Mouse (Mus musculus) hindbrain, embryonic 16.5 days (tissue): ENCODE results near the gene Prss57. TPM values are rescaled to one million over a fixed set of nuclear protein-coding genes. Genes with fewer than 3 reads are reported as not detected.

ENCODE experiments used
- ATAC-seq: fragments of 200-750 bp; cut with Nextera tagmentation; 2 replicates; pipeline ENCODE4 v1.8.0; 2017; ENCODE audit warnings: moderate TSS enrichment, moderate library complexity
- H3K27ac ChIP-seq: fragments of 300-500 bp; sonication (generic); 2 replicates; pipeline ENCODE4 v1.5.1; 2014; ENCODE audit warnings: low read depth, mild to moderate bottlenecking, control low read depth, low read length, moderate library complexity
- H3K27me3 ChIP-seq: fragments of 300-500 bp; sonication (generic); replicated peaks from 2 replicates; pipeline ENCODE4 v1.6.1; 2014; ENCODE audit warnings: low read length; ENCODE audit not compliant: control insufficient read depth, insufficient read depth
- H3K36me3 ChIP-seq: fragments of 300-500 bp; sonication (generic); 2 replicates; pipeline ENCODE4 v1.6.1; 2014; ENCODE audit warnings: mild to moderate bottlenecking, low read length, moderate library complexity, mixed read lengths; ENCODE audit not compliant: control insufficient read depth, insufficient read depth
- H3K4me1 ChIP-seq: fragments of 300-500 bp; sonication (generic); 2 replicates; pipeline ENCODE4 v1.6.1; 2014; ENCODE audit warnings: low read depth, low read length; ENCODE audit not compliant: control insufficient read depth, insufficient read depth
- H3K4me2 ChIP-seq: fragments of 300-500 bp; sonication (generic); 2 replicates; pipeline ENCODE4 v1.6.1; 2014; ENCODE audit warnings: mild to moderate bottlenecking, low read length, control low read depth, moderate library complexity
- H3K4me3 ChIP-seq: fragments of 300-500 bp; sonication (generic); 2 replicates; pipeline ENCODE4 v1.5.1; 2014; ENCODE audit warnings: mild to moderate bottlenecking, low read length, control low read depth, moderate library complexity
- H3K9ac ChIP-seq: fragments of 300-500 bp; sonication (generic); 2 replicates; pipeline ENCODE4 v1.6.1; 2014; ENCODE audit warnings: low read depth, mild to moderate bottlenecking, control low read depth, low read length, moderate library complexity
- H3K9me3 ChIP-seq: fragments of 300-500 bp; sonication (generic); 2 replicates; pipeline ENCODE4 v1.6.1; 2014; ENCODE audit warnings: mild to moderate bottlenecking, low read length, moderate library complexity; ENCODE audit not compliant: control insufficient read depth
- WGBS: fragments of 180-500 bp; shearing (Covaris S2); extraction: QIAGEN DNeasy Blood & Tissue Kit; methylation state at CpG from one replicate; pipeline ENCODE4 v1.1.7; 2014; 5-methylcytosine and 5-hydroxymethylcytosine counted together
- polyA plus RNA-seq: library from polyadenylated mRNA; unstranded; fragments of >200 nt; fragmentation: Nextera tagmentation; extraction: Ambion mirVana; gene quantifications from 2 replicates; pipeline ENCODE4 v1.2.1, GENCODE M21; 2015

Prss57 gene
- polyA plus RNA-seq, 1 experiment from 2014 or later: not detected

- no peaks in the 10 kb centered on the region for H3K4me1 ChIP-seq
- no peaks in the 10 kb centered on the region for H3K27me3 ChIP-seq
- no peak overlapping the region for H3K27ac ChIP-seq
- no peak overlapping the region for H3K4me2 ChIP-seq
- H3K4me3 ChIP-seq: no peak overlapping the region
- peaks cover 14% of the 10 kb centered on the region for H3K36me3 ChIP-seq
- 79% methylated on average over 6 of the region's 6 CpGs for WGBS
- no peak overlapping the region for H3K9ac ChIP-seq
- H3K9me3 ChIP-seq: no peaks in the 10 kb centered on the region
- no peak for ATAC-seq
Measured at GRCm38 (mm10) chr10:79823011-79823410, 32.2 kb upstream of the Prss57 start.

GRCm38 (mm10) chr10:79822372-79822771 is 31.6 kb upstream of the Prss57 start:
- Histone ChIP-seq H3K4me3 (no peak overlapping the region), H3K27me3 (no peaks in the 10 kb centered on the region), H3K9ac (0 out of 2 replicates have a peak overlapping the region, but pooled peaks have one; percentile 14), H3K4me2 (no peak overlapping the region), H3K27ac (no peak overlapping the region), H3K4me1 (no peaks in the 10 kb centered on the region), H3K36me3 (peaks cover 14% of the 10 kb centered on the region), H3K9me3 (no peaks in the 10 kb centered on the region)
- peak; percentile 19; the same call in 1 of the 2 replicates for ATAC-seq
- 36% methylated on average over 13 of the region's 17 CpGs for WGBS

- H3K36me3 ChIP-seq: peaks cover 17% of the 10 kb centered on the region
- H3K4me2 ChIP-seq: no peak overlapping the region
- 91% methylated on average over 12 of the region's 12 CpGs for WGBS
- no peaks in the 10 kb centered on the region for H3K27me3 ChIP-seq
- no peak overlapping the region for H3K9ac ChIP-seq
- H3K27ac ChIP-seq: no peak overlapping the region
- no peak for ATAC-seq
- H3K4me1 ChIP-seq: no peaks in the 10 kb centered on the region
- H3K9me3 ChIP-seq: no peaks in the 10 kb centered on the region
- no peak overlapping the region for H3K4me3 ChIP-seq
Measured at GRCm38 (mm10) chr10:79821731-79822130, 31.0 kb upstream of the Prss57 start.

GRCm38 (mm10) chr10:79820782-79821181 is 30.0 kb upstream of the Prss57 start, which contains the start of gene Misp:
TSS of gene Misp (plus strand) at chr10:79820989.
- Histone ChIP-seq H3K4me2 (no peak within 1 kb of the TSS), H3K9ac (no peak within 1 kb of the TSS), H3K27ac (no peak within 1 kb of the TSS), H3K4me3 (no peak within 1 kb of the TSS), H3K36me3 (peaks cover 26% of the 10 kb centered on the region), H3K27me3 (no peaks in the 10 kb centered on the region), H3K4me1 (no peaks in the 10 kb centered on the region), H3K9me3 (no peaks in the 10 kb centered on the region)
- WGBS: 70% methylated on average over 11 of the region's 11 CpGs
- ATAC-seq: no peak

- no peaks in the 10 kb centered on the region for H3K9me3 ChIP-seq
Measured at GRCm38 (mm10) chr10:79820277-79820676, 29.5 kb upstream of the Prss57 start.

GRCm38 (mm10) chr10:79819606-79820005 is 28.8 kb upstream of the Prss57 start:
- peaks cover 35% of the 10 kb centered on the region for H3K36me3 ChIP-seq
- no peak overlapping the region for H3K4me2 ChIP-seq
- no peak overlapping the region for H3K4me3 ChIP-seq
- no peak overlapping the region for H3K9ac ChIP-seq
- H3K4me1 ChIP-seq: no peaks in the 10 kb centered on the region
- no peaks in the 10 kb centered on the region for H3K27me3 ChIP-seq
- 89% methylated on average over 17 of the region's 17 CpGs for WGBS
- no peaks in the 10 kb centered on the region for H3K9me3 ChIP-seq
- no peak for ATAC-seq
- no peak overlapping the region for H3K27ac ChIP-seq

More at GRCm38 (mm10) chr10:79820277-79820676, 29.5 kb upstream of the Prss57 start:
- peaks cover 29% of the 10 kb centered on the region for H3K36me3 ChIP-seq
- no peak overlapping the region for H3K4me3 ChIP-seq
- no peak overlapping the region for H3K4me2 ChIP-seq
- no peaks in the 10 kb centered on the region for H3K4me1 ChIP-seq
- 84% methylated on average over 8 of the region's 8 CpGs for WGBS
- no peak overlapping the region for H3K9ac ChIP-seq
- H3K27me3 ChIP-seq: no peaks in the 10 kb centered on the region
- no peak for ATAC-seq
- no peak overlapping the region for H3K27ac ChIP-seq

- Histone ChIP-seq H3K4me2 (no peak overlapping the region), H3K27me3 (no peaks in the 10 kb centered on the region), H3K9ac (no peak overlapping the region), H3K36me3 (peaks cover 35% of the 10 kb centered on the region), H3K4me3 (no peak overlapping the region), H3K4me1 (no peaks in the 10 kb centered on the region), H3K27ac (no peak overlapping the region), H3K9me3 (no peaks in the 10 kb centered on the region)
- ATAC-seq: no peak
- 67% methylated on average over 4 of the region's 4 CpGs for WGBS
Measured at GRCm38 (mm10) chr10:79818225-79818624, 27.5 kb upstream of the Prss57 start.

- Histone ChIP-seq H3K36me3 (peaks cover 40% of the 10 kb centered on the region), H3K4me3 (no peak overlapping the region), H3K9me3 (no peaks in the 10 kb centered on the region), H3K27ac (no peak overlapping the region), H3K4me1 (no peaks in the 10 kb centered on the region), H3K27me3 (no peaks in the 10 kb centered on the region), H3K9ac (no peak overlapping the region), H3K4me2 (no peak overlapping the region)
- ATAC-seq: no peak
- WGBS: 86% methylated on average over 2 of the region's 2 CpGs
Measured at GRCm38 (mm10) chr10:79817111-79817510, 26.4 kb upstream of the Prss57 start.

- H3K36me3 ChIP-seq: peaks cover 46% of the 10 kb centered on the region
- no peak overlapping the region for H3K27ac ChIP-seq
- no peaks in the 10 kb centered on the region for H3K4me1 ChIP-seq
- H3K27me3 ChIP-seq: no peaks in the 10 kb centered on the region
- 83% methylated on average over 12 of the region's 12 CpGs for WGBS
- H3K9me3 ChIP-seq: no peaks in the 10 kb centered on the region
- H3K4me3 ChIP-seq: no peak overlapping the region
- H3K9ac ChIP-seq: no peak overlapping the region
- H3K4me2 ChIP-seq: no peak overlapping the region
- no peak for ATAC-seq
Measured at GRCm38 (mm10) chr10:79815671-79816494, 25.1 kb upstream of the Prss57 start.
